Mouse (Mus musculus) embryonic fibroblast, embryonic 13.5 days (primary cell): ENCODE results near the gene Hdgf. TPM values are rescaled to one million over a fixed set of nuclear protein-coding genes. Genes with fewer than 3 reads are reported as not detected.
A peak's percentile ranks its signal among the peaks of the same experiment; 100 is the strongest.

ENCODE experiments used
- H3K27ac ChIP-seq: 2 replicates; pipeline ENCODE4 v1.5.1; 2012; ENCODE audit warnings: low read length, control low read depth, inconsistent platforms; ENCODE audit not compliant: insufficient read depth
- H3K4me1 ChIP-seq: 2 replicates; pipeline ENCODE4 v1.6.1; 2011; ENCODE audit warnings: low read length; ENCODE audit not compliant: control insufficient read depth, insufficient read depth
- H3K4me3 ChIP-seq: 2 replicates; pipeline ENCODE4 v1.5.1; 2011; ENCODE audit warnings: mild to moderate bottlenecking, control low read depth, low read length; ENCODE audit not compliant: insufficient read depth
- CTCF ChIP-seq: IDR thresholded peaks from 2 replicates; pipeline ENCODE4 v1.5.1; 2011; ENCODE audit warnings: mild to moderate bottlenecking, control low read depth, low read length, moderate library complexity, borderline replicate concordance; ENCODE audit not compliant: insufficient read depth
- POLR2A ChIP-seq: IDR thresholded peaks from 2 replicates; pipeline ENCODE4 v1.6.1; 2011; ENCODE audit warnings: low read depth, mild to moderate bottlenecking, control low read depth, low read length, moderate library complexity
- polyA plus RNA-seq: library from polyadenylated mRNA; stranded (reverse); fragments of >200 nt; gene quantifications from 2 replicates; pipeline ENCODE4 v1.2.4, GENCODE M21; 2011; ENCODE audit warnings: low read depth; ENCODE audit not compliant: missing spikeins, insufficient read length

The Hdgf gene
- polyA plus RNA-seq, 1 experiment: 287 TPM

DNA sequence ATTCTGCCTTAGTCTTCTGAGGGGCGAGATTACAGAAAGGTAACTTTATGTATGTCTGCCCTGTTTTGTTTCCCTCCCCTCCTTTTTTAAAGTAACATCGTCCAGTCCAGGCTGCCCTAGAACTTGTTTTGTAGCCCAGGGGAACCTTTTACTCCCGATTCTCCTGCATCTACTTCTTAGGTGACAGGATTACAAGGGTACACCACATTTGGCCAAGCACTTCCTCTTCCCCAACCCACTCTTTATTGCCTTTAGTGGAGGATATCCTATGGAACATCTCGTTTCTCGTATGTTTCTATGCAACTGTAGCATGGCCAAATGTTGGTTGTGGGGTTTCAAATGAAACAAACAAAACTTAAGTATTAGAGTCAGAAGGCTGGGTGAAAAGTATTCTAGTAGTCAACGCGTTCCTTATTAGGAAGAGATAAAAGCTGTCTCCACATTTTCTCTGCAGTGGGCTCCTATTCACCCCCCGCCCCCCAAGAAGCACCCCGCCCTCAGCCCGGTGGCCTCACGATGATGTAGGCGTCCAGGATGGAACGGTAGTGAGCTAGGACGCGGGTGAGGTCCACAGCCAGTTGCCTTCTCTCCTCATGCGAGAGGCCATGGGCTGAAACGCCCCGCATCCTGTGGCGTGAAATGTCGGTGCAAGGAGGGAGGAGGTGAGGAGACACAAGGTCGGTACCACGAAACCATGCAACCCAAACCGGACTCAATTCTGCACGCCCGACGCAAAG is 23.4 kb downstream of the Hdgf start:
- no peak for TF ChIP-seq POLR2A
- peak overlapping the region; percentile 45; the same call in 1 of the 2 replicates for H3K27ac ChIP-seq
- H3K4me1 ChIP-seq: peaks cover 5% of the 10 kb centered on the region
- peak overlapping the region; percentile 75 for H3K4me3 ChIP-seq

DNA sequence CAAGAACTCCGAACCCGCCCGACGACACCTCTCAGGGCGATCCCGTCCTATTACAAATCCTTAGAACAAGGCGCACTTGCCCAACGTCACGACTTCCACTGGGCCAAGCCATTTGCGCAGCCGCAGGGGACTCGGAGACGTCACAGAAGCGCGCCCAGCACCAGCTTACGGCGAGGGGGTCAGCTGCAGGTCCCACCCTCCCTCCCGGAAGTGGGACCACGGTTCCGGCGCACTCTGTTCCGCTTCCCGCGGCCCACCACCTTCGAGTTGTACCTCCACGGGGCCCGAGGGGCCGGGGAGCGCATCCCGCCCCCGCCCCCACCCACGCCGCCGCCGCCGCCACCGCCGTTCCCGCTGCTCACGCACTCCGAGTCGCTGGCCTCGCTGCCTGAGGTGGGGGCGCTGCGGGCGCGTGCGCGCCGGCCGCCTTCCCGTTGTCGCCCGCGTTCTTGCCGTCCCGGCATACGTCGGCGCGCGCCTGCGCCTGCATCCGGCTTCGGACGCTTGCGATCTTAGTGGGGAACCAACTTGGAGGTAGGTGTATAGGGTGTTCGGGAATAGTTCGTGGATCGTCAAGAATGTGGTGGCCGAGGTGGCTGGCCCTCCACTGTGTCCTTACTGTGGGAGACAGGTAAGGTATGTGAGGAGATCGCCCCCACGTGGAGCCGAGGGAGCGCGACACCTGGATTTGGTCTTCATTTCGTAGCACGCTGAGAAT is 24.1 kb downstream of the Hdgf start, which contains the start of the genes Isg20l2 and Rrnad1:
Isg20l2 (plus strand) TSS at position 237 of the 718 bp plus-strand sequence.
Rrnad1 (minus strand) TSS at position 640 of the 718 bp plus-strand sequence.
- peak; percentile 89 for TF ChIP-seq CTCF
- peak; percentile 85 for TF ChIP-seq POLR2A
- H3K27ac ChIP-seq: peak within 1 kb of the TSS; percentile 45
- H3K4me1 ChIP-seq: peaks cover 5% of the 10 kb centered on the region
- peak within 1 kb of the TSS; percentile 75 for H3K4me3 ChIP-seq

DNA sequence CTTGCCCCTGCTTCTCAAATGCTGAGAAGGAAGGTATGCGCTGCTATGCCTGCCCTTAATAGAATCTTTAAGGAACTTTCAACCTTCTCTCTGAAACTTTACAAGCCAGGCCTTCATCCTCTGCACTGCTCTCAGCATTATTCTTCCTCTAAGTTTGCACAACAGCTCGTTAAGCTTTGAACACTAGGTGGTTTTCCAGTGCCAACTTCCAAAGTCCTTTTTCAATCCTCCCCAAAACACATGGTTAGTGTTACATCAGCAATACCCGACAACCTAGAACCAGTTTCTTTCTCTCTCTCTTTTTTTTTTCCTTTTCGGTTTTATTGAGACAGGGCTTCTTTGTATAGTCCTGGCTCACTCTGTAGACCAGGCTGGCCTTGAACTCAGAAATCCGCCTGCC is 27.9 kb downstream of the Hdgf start:
- no peak overlapping the region for H3K27ac ChIP-seq
- H3K4me3 ChIP-seq: no peak overlapping the region
- peaks cover 3% of the 10 kb centered on the region for H3K4me1 ChIP-seq
- TF ChIP-seq POLR2A (no peak), CTCF (no peak)

DNA sequence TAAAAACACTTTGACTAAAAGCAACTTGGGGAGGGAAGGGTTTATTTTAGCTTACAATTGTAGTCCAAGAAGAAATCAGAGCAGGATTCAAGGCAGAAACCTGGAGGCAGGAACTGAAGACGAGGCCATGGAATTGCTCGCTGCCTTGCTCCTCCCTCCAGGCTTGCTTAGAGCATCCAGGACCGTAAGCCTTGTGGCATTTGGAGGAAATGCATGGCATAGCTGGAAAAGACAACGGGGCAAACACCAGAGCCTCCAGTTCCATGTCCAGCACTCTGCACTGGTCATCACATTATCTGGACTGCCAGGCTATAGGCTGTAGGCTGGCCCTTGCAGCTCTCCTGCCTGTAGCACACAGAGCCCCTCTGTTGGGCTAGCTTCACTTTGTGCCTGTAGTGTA is 28.4 kb downstream of the Hdgf start:
- TF ChIP-seq CTCF (no peak), POLR2A (no peak)
- peaks cover 3% of the 10 kb centered on the region for H3K4me1 ChIP-seq
- no peak overlapping the region for H3K27ac ChIP-seq
- H3K4me3 ChIP-seq: no peak overlapping the region

DNA sequence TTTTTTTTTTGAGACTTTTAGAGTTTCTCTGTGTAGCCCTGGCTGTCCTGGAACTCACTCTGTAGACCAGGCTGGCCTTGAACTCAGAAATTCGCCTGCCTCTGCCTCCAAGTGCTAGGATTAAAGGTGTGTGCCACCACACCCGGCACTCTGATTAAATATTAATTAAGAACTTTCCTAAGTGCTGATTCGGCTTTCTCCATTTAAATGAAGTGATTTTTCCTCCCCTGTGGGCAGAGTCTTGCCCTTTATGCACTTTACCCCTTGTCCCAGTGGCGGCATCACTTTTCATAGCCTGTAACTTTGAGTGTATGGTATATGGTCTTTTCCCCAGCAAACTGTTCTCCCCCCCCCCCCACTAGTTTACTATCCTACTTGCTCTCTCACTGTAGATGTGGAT is 29.1 kb downstream of the Hdgf start:
- no peak overlapping the region for H3K4me3 ChIP-seq
- H3K4me1 ChIP-seq: peaks cover 3% of the 10 kb centered on the region
- TF ChIP-seq POLR2A (no peak), CTCF (no peak)
- H3K27ac ChIP-seq: no peak overlapping the region

DNA sequence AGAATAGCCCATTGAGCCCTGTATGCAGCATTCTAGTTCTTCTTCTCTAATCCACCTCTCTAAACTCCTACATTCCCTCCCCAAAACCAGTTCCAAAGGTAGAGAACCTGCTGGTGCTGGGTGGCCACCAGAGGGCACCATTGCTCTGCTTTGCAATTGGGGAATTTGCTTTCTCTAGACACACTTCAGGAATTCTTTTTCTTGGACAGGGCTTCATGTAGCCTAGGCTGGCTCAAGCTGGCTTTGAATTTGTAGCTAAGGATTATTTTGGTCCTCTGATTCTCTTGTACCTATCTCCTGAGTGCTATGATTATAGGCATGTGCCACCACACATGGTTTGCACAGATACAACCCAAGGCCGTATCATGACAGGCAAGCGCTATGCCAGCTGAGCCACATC is 29.7 kb downstream of the Hdgf start:
- Histone ChIP-seq H3K4me3 (no peak overlapping the region), H3K27ac (no peak overlapping the region), H3K4me1 (peaks cover 3% of the 10 kb centered on the region)
- no peak for TF ChIP-seq POLR2A
- TF ChIP-seq CTCF: peak; percentile 65; the same call in 1 of the 2 replicates

DNA sequence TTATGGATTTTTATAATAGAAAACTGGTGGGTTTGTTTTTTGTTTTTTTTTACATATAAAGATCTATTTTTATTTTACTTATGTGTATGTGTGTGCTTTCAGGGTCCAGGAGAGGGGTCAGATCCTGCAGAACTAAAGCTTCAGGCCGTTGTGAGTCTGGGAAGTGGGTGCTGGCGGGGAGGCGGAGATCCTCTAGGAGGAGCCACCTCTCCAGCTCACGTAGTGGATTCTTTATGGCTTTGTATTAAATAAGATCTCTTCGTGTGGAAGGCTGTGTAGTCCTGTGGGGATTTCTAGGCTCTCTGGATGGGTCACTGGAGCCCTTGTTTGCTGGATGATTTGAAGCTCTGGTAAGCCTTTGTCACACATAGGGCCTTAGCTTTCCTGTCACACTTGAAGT is 34.5 kb downstream of the Hdgf start:
- no peak for TF ChIP-seq CTCF
- no peak for TF ChIP-seq POLR2A
- H3K4me3 ChIP-seq: no peak overlapping the region
- H3K27ac ChIP-seq: peak overlapping the region; percentile 73

DNA sequence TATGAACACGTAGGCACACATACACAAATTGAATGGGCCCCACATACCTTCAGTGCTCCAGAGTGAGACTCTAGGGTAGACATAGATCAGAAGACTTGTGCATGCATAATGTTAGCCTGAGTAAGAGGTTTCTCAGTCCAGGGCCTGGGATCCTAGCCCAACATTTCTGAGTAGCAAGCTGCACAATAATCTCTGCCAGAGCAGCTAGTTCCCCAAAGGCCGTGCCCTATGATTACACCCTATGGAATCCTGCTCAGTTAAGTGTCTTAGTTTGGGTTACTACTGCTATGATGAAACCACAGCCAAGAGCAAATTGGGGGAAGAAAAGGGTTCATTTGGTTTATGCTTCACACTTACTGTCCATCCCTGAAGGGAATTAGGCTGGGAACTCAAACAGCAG is 36.4 kb downstream of the Hdgf start:
- Histone ChIP-seq H3K4me1 (peaks cover 42% of the 10 kb centered on the region), H3K4me3 (no peak overlapping the region), H3K27ac (peak overlapping the region; percentile 73)
- no peak for TF ChIP-seq POLR2A
- TF ChIP-seq CTCF: no peak

More for the DNA sequence above, 34.5 kb downstream of the Hdgf start:
- H3K4me1 ChIP-seq: peaks cover 24% of the 10 kb centered on the region

DNA sequence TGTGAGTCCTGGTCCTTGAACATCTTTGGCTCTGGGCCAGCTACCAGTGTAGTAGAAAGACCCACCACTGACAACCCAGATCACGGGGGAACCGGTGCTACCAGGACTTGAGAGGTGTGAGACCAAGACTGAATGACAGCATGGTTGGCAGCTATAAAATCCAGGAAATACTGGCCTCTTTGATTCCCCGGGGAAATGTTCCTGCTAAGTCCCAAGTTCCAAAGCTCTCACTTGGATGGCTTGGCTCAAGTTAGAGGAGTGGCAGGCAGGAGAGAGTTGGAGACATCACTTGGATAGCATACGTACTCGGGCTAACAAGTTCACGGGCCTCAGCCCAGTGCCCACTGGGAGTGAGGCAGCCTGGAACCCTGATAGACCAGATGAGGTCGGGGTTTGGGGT is 37.5 kb downstream of the Hdgf start:
- Histone ChIP-seq H3K4me1 (peaks cover 43% of the 10 kb centered on the region), H3K27ac (peak overlapping the region; percentile 71), H3K4me3 (no peak overlapping the region)
- TF ChIP-seq POLR2A: no peak
- no peak for TF ChIP-seq CTCF

DNA sequence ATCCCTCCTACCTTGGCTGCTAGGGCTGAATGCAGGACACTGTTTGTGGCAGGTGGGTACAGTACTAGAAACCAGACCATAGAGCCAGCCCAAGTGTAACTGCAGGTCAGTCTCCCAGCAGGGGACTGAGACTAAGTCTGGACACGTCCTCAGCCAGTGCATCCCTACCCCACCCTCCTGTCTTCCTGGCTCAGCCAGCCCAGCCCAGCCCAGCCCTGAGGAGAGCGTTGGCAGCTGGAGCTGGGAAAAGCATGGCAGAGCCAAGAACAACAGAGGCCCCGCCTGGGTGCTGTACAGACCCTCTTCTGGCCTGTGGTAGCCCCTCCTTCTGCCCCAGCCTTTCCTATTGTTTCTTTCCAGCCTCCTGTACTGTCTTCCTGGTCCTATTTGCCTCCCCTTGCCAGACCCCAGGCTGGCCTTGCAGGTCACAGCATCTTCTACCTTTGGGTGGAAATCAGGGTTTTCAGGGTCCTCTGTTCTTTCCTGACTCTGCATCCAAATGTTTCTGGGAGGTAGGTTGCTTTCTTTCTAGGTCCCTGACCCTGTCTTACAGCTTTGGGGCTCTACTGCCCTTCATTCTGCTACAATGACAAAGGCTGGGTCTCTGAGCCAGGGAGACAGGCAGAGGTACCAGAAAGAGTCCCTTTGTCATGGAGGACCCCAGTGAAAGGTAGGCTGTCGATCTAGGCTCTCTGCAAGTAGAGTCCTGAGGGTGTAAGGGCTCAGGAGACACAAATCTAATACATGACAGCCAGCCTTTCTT is 38.9 kb downstream of the Hdgf start:
- Histone ChIP-seq H3K4me3 (no peak overlapping the region), H3K4me1 (peaks cover 44% of the 10 kb centered on the region), H3K27ac (peak overlapping the region; percentile 55)
- TF ChIP-seq POLR2A: no peak; the same call in none of the 2 replicates
- no peak for TF ChIP-seq CTCF
